Mouse (Mus musculus) layer of hippocampus, adult 2 months (tissue): ENCODE results near the gene Disp3. TPM values are rescaled to one million over a fixed set of nuclear protein-coding genes. Genes with fewer than 3 reads are reported as not detected.

Source experiments
- DNase-seq, 2 experiments: peaks; one replicate each; pipeline ENCODE4 v3.0.0; 2022; ENCODE audit warnings: low spot score in 2 of 2
- H3K27ac ChIP-seq: fragments of 200-600 bp; 2 replicates; pipeline ENCODE4 v1.8.1; 2022
- H3K4me3 ChIP-seq: fragments of 200-600 bp; 2 replicates; pipeline ENCODE4 v1.8.1; 2022; ENCODE audit warnings: mild to moderate bottlenecking
- CTCF ChIP-seq: fragments of 200-600 bp; conservative IDR thresholded peaks from 2 replicates; pipeline ENCODE4 v1.8.1; 2022; ENCODE audit warnings: antibody characterized with exemption, mild to moderate bottlenecking, moderate library complexity
- total RNA-seq, 2 experiments: library from RNA; stranded (reverse); gene quantifications; 2 replicates each; pipeline ENCODE4 v1.2.3; 2021

Gene Disp3
- total RNA-seq, 2 experiments from 2014 or later: 38.9 to 40.7 TPM

DNA sequence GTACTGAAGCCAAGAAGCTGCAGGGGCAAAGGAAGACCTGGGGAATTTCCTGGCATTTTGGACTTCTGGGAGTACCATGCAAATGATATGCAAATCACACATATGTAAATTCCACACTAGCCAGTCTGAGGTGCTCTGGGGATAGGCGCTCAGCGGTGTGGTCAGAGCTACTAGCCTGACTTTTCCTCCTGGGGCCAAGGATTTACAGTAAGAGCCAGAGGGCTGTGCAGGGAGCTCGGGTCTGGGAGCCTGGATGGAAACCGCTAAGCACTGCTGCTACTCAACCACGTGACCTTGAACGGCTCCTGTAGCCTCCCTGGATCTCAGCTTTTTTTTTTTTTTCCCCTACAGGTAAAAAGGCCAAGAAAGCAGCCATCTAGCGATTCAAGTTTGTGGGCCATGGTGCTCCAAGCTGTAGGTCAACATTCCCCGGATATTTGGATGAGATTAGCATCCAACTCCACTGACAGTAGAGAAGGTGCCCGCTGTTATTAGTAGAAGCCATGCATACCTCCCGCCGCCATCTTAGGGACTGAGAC lies 95.0 kb downstream of the Disp3 start:
- H3K27ac ChIP-seq: no peak overlapping the region
- no peak for DNase-seq
- no peak for TF ChIP-seq CTCF
- no peak overlapping the region for H3K4me3 ChIP-seq

Other genes with a start within 250 kb of the Disp3 start
- gene Clcn6, start 249.1 kb downstream of the Disp3 start, total RNA-seq: 10 to 100 TPM; 77.0 to 77.6 TPM
- 10 to 100 TPM; 33.5 to 37.2 TPM for gene Mthfr, start 248.9 kb downstream of the Disp3 start, total RNA-seq
- gene Agtrap, start 199.9 kb downstream of the Disp3 start, total RNA-seq: 1 to 10 TPM; 7.2 to 9.8 TPM
- gene Mad2l2, start 157.6 kb downstream of the Disp3 start, total RNA-seq: 10 to 100 TPM; 13.8 to 14.5 TPM
- 1 to 10 TPM in 1 of 2 experiments, under 1 TPM in 1; 0.83 to 1.0 TPM for gene Draxin, start 157.3 kb downstream of the Disp3 start, total RNA-seq
- 10 to 100 TPM; 25.4 to 29.8 TPM for gene Fbxo6, start 135.8 kb downstream of the Disp3 start, total RNA-seq
- gene Fbxo44, start 127.5 kb downstream of the Disp3 start, total RNA-seq: 100 to 1,000 TPM; 136 to 141 TPM
- gene Fbxo2, start 127.3 kb downstream of the Disp3 start, total RNA-seq: 100 to 1,000 TPM in 1 of 2 experiments, 10 to 100 TPM in 1; 99.8 to 106 TPM
- gene Ubiad1, start 156.8 kb upstream of the Disp3 start, total RNA-seq: 1 to 10 TPM; 8.1 to 8.7 TPM
- 100 to 1,000 TPM in 1 of 2 experiments, 10 to 100 TPM in 1; 95.2 to 100 TPM for gene Mtor, start 160.6 kb upstream of the Disp3 start, total RNA-seq
- under 1 TPM; 0.22 to 0.38 TPM for gene Angptl7, start 212.5 kb upstream of the Disp3 start, total RNA-seq